Mouse (Mus musculus) 3T3-L1 (cell line): ENCODE results near the gene Il11ra1.
"Not testable (repeated sequence)": the region's sequence is repeated elsewhere in the genome, so short reads cannot be mapped to it uniquely, and the experiment has no call there.

Experiments
- DNase-seq: peaks from one replicate; pipeline ENCODE4 v3.0.0-alpha.2; 2015; ENCODE audit warnings: low read depth, low spot score

Gene Il11ra1

GRCm38 (mm10) chr4:41754797-41755337 lies 55.1 kb downstream of the Il11ra1 start, which contains the start of gene Galt:
Gene Galt (plus strand): TSS chr4:41755228.
- no peak for DNase-seq

GRCm38 (mm10) chr4:41755338-41756305 lies 55.8 kb downstream of the Il11ra1 start, which contains the start of gene Sigmar1:
Gene Sigmar1 (minus strand): TSS chr4:41756157.
- peak; percentile 91 for DNase-seq

- DNase-seq = no peak
Measured at GRCm38 (mm10) chr4:41756440-41756839, 56.7 kb downstream of the Il11ra1 start.

GRCm38 (mm10) chr4:41757321-41757720 lies 57.5 kb downstream of the Il11ra1 start:
- no peak for DNase-seq

- DNase-seq = no peak
Measured at GRCm38 (mm10) chr4:41758021-41758420, 58.2 kb downstream of the Il11ra1 start.

- no peak for DNase-seq
Measured at GRCm38 (mm10) chr4:41758701-41759100, 58.9 kb downstream of the Il11ra1 start.

GRCm38 (mm10) chr4:41759206-41759605 lies 59.4 kb downstream of the Il11ra1 start:
- peak; percentile 25 for DNase-seq

- DNase-seq = peak; percentile 15
Measured at GRCm38 (mm10) chr4:41759656-41760287, 60.0 kb downstream of the Il11ra1 start.

GRCm38 (mm10) chr4:41760288-41760721 lies 60.5 kb downstream of the Il11ra1 start:
- DNase-seq = peak; percentile 96

- DNase-seq = no peak
Measured at GRCm38 (mm10) chr4:41760911-41761310, 61.1 kb downstream of the Il11ra1 start.

- peak; percentile 54 for DNase-seq
Measured at GRCm38 (mm10) chr4:41761680-41762079, 61.9 kb downstream of the Il11ra1 start.

GRCm38 (mm10) chr4:41762099-41762687 lies 62.4 kb downstream of the Il11ra1 start:
- DNase-seq = peak; percentile 66

- DNase-seq = peak; percentile 90
Measured at GRCm38 (mm10) chr4:41762688-41763114, 62.9 kb downstream of the Il11ra1 start.

GRCm38 (mm10) chr4:41763176-41763575 lies 63.4 kb downstream of the Il11ra1 start:
- DNase-seq = not testable (repeated sequence)

- not testable (repeated sequence) for DNase-seq
Measured at GRCm38 (mm10) chr4:41767301-41767700, 67.5 kb downstream of the Il11ra1 start.

GRCm38 (mm10) chr4:41772946-41773345 lies 73.2 kb downstream of the Il11ra1 start:
- DNase-seq = not testable (repeated sequence)

- DNase-seq = not testable (repeated sequence)
Measured at GRCm38 (mm10) chr4:41773502-41773901, 73.7 kb downstream of the Il11ra1 start.

- DNase-seq = peak; percentile 47
Measured at GRCm38 (mm10) chr4:41774002-41774401, 74.2 kb downstream of the Il11ra1 start, which contains the start of gene Ccl27a. Gene Ccl27a (minus strand): TSS chr4:41774247.

- not testable (repeated sequence) for DNase-seq
Measured at GRCm38 (mm10) chr4:41774506-41774905, 74.7 kb downstream of the Il11ra1 start.

- DNase-seq = not testable (repeated sequence)
Measured at GRCm38 (mm10) chr4:41775840-41776239, 76.1 kb downstream of the Il11ra1 start.

GRCm38 (mm10) chr4:41781271-41781670 lies 81.5 kb downstream of the Il11ra1 start:
- DNase-seq = not testable (repeated sequence)
